Mouse (Mus musculus) stomach, postnatal 0 days (tissue): ENCODE measurements around the gene 1700019A02Rik. TPM values are rescaled to one million over a fixed set of nuclear protein-coding genes. Genes with fewer than 3 reads are reported as not detected.

Source experiments
- ATAC-seq: fragments of 200-750 bp; cut with Nextera tagmentation; 2 replicates; pipeline ENCODE4 v1.8.0; 2017; ENCODE audit not compliant: low FRiP score, low TSS enrichment
- DNase-seq: peaks from one replicate; pipeline ENCODE4 v3.0.0-alpha.2; 2016; ENCODE audit warnings: low spot score
- H3K27ac ChIP-seq: fragments of 300-500 bp; sonication (generic); replicated peaks from 2 replicates; pipeline ENCODE4 v1.5.1; 2014; ENCODE audit warnings: mild to moderate bottlenecking, control low read depth
- H3K27me3 ChIP-seq: fragments of 300-500 bp; sonication (generic); 2 replicates; pipeline ENCODE4 v1.6.1; 2014; ENCODE audit warnings: low read length; ENCODE audit not compliant: control insufficient read depth, insufficient read depth
- H3K36me3 ChIP-seq: fragments of 300-500 bp; sonication (generic); 2 replicates; pipeline ENCODE4 v1.6.1; 2014; ENCODE audit warnings: low read length, mixed read lengths; ENCODE audit not compliant: control insufficient read depth, insufficient read depth
- H3K4me1 ChIP-seq: fragments of 300-500 bp; sonication (generic); replicated peaks from 2 replicates; pipeline ENCODE4 v1.6.1; 2014; ENCODE audit warnings: antibody characterized with exemption; ENCODE audit not compliant: control insufficient read depth, insufficient read depth
- H3K4me2 ChIP-seq: fragments of 300-500 bp; sonication (generic); replicated peaks from 2 replicates; pipeline ENCODE4 v1.6.1; 2014; ENCODE audit warnings: low read depth, mild to moderate bottlenecking, control low read depth, moderate library complexity
- H3K4me3 ChIP-seq: fragments of 300-500 bp; sonication (generic); 2 replicates; pipeline ENCODE4 v1.5.1; 2014; ENCODE audit warnings: low read depth, low read length, control low read depth
- H3K9ac ChIP-seq: fragments of 300-500 bp; sonication (generic); 2 replicates; pipeline ENCODE4 v1.6.1; 2014; ENCODE audit warnings: mild to moderate bottlenecking, low read length, control low read depth, mixed read lengths
- H3K9me3 ChIP-seq: fragments of 300-500 bp; sonication (generic); 2 replicates; pipeline ENCODE4 v1.6.1; 2016; ENCODE audit warnings: low read length; ENCODE audit not compliant: control insufficient read depth
- CTCF ChIP-seq: IDR thresholded peaks from 2 replicates; pipeline ENCODE4 v1.5.1; 2016; ENCODE audit warnings: antibody characterized with exemption, low read depth, mild to moderate bottlenecking, moderate library complexity
- EP300 ChIP-seq: optimal IDR thresholded peaks from 2 replicates; pipeline ENCODE3; 2016; ENCODE audit warnings: antibody characterized with exemption
- WGBS: fragments of 180-500 bp; shearing (Covaris S2); extraction: QIAGEN DNeasy Blood & Tissue Kit; methylation state at CpG from one replicate; pipeline ENCODE4 v1.1.7; 2014; 5-methylcytosine and 5-hydroxymethylcytosine counted together
- polyA plus RNA-seq: library from polyadenylated mRNA; unstranded; fragments of >200 nt; fragmentation: Nextera tagmentation; extraction: Ambion mirVana; gene quantifications from 2 replicates; pipeline ENCODE4 v1.2.1, GENCODE M21; 2015

Gene 1700019A02Rik
- polyA plus RNA-seq = not detected in 2 replicates

- ATAC-seq (no peak), DNase-seq (no peak)
- Histone ChIP-seq H3K9me3 (no peaks in the 10 kb centered on the region), H3K9ac (no peak within 1 kb of the TSS), H3K4me2 (no peak within 1 kb of the TSS), H3K36me3 (no peaks in the 10 kb centered on the region), H3K4me3 (no peak within 1 kb of the TSS), H3K27ac (no peak within 1 kb of the TSS), H3K4me1 (no peaks in the 10 kb centered on the region), H3K27me3 (no peaks in the 10 kb centered on the region)
- no peak for TF ChIP-seq CTCF
- TF ChIP-seq EP300 = no peak
- 92% methylated on average over 8 of the region's 8 CpGs for WGBS
These were observed at the start of gene 1700019A02Rik for GRCm38 (mm10) chr1:53187536-53187935. Gene 1700019A02Rik (minus strand): TSS chr1:53187636.

GRCm38 (mm10) chr1:53226063-53226462 is 38.6 kb upstream of the 1700019A02Rik start:
- 73% methylated on average over 1 of the region's 1 CpGs for WGBS
- Histone ChIP-seq H3K4me3 (no peak overlapping the region), H3K9me3 (no peaks in the 10 kb centered on the region), H3K27ac (no peak overlapping the region), H3K4me1 (no peaks in the 10 kb centered on the region), H3K27me3 (no peaks in the 10 kb centered on the region), H3K36me3 (no peaks in the 10 kb centered on the region), H3K4me2 (no peak overlapping the region), H3K9ac (no peak overlapping the region)
- no peak for ATAC-seq
- DNase-seq = no peak
- no peak for TF ChIP-seq CTCF
- TF ChIP-seq EP300 = no peak

- Histone ChIP-seq H3K9ac (no peak overlapping the region), H3K4me1 (no peaks in the 10 kb centered on the region), H3K4me2 (no peak overlapping the region), H3K9me3 (no peaks in the 10 kb centered on the region), H3K4me3 (no peak overlapping the region), H3K27me3 (no peaks in the 10 kb centered on the region), H3K36me3 (no peaks in the 10 kb centered on the region), H3K27ac (no peak overlapping the region)
- TF ChIP-seq EP300 (no peak), CTCF (no peak)
- DNase-seq = no peak
- no peak for ATAC-seq
- 77% methylated on average over 3 of the region's 3 CpGs for WGBS
These were observed 38.2 kb upstream of the 1700019A02Rik start for GRCm38 (mm10) chr1:53225616-53226015.

GRCm38 (mm10) chr1:53224775-53225174 is 37.3 kb upstream of the 1700019A02Rik start:
- Histone ChIP-seq H3K4me3 (no peak overlapping the region), H3K9ac (no peak overlapping the region), H3K27ac (no peak overlapping the region), H3K4me1 (no peaks in the 10 kb centered on the region), H3K4me2 (no peak overlapping the region), H3K27me3 (no peaks in the 10 kb centered on the region), H3K36me3 (no peaks in the 10 kb centered on the region), H3K9me3 (no peaks in the 10 kb centered on the region)
- ATAC-seq = no peak
- WGBS = 89% methylated on average over 1 of the region's 1 CpGs
- no peak for DNase-seq
- TF ChIP-seq EP300 = no peak
- TF ChIP-seq CTCF = no peak

GRCm38 (mm10) chr1:53210136-53210535 is 22.7 kb upstream of the 1700019A02Rik start:
- H3K9me3 ChIP-seq = no peaks in the 10 kb centered on the region
- no peak overlapping the region for H3K4me3 ChIP-seq
- ATAC-seq (no peak), DNase-seq (no peak)
- TF ChIP-seq CTCF (no peak), EP300 (no peak)
- no peak overlapping the region for H3K9ac ChIP-seq
- H3K36me3 ChIP-seq = no peaks in the 10 kb centered on the region
- no peaks in the 10 kb centered on the region for H3K4me1 ChIP-seq
- no peaks in the 10 kb centered on the region for H3K27me3 ChIP-seq
- no peak overlapping the region for H3K27ac ChIP-seq
- H3K4me2 ChIP-seq = no peak overlapping the region

GRCm38 (mm10) chr1:53203902-53204301 is 16.5 kb upstream of the 1700019A02Rik start:
- Histone ChIP-seq H3K27me3 (no peaks in the 10 kb centered on the region), H3K4me2 (no peak overlapping the region), H3K9me3 (no peaks in the 10 kb centered on the region), H3K9ac (no peak overlapping the region), H3K27ac (no peak overlapping the region), H3K36me3 (no peaks in the 10 kb centered on the region), H3K4me3 (no peak overlapping the region), H3K4me1 (no peaks in the 10 kb centered on the region)
- no peak for TF ChIP-seq EP300
- no peak for TF ChIP-seq CTCF
- ATAC-seq (no peak), DNase-seq (no peak)
- 64% methylated on average over 2 of the region's 2 CpGs for WGBS
